Mouse (Mus musculus) forebrain, embryonic 16.5 days (tissue): ENCODE results near the gene Celf5. TPM values are rescaled to one million over a fixed set of nuclear protein-coding genes. Genes with fewer than 3 reads are reported as not detected.

Experiments used
- ATAC-seq: fragments of 200-750 bp; cut with Nextera tagmentation; 2 replicates; pipeline ENCODE4 v1.8.0; 2017; ENCODE audit warnings: mild to moderate bottlenecking, moderate library complexity
- H3K27ac ChIP-seq: fragments of 300-500 bp; sonication (generic); 2 replicates; pipeline ENCODE4 v1.5.1; 2014; ENCODE audit warnings: low read length, control low read depth
- H3K27me3 ChIP-seq: fragments of 300-500 bp; sonication (generic); replicated peaks from 2 replicates; pipeline ENCODE4 v1.6.1; 2014; ENCODE audit warnings: low read length; ENCODE audit not compliant: control insufficient read depth, insufficient read depth
- H3K36me3 ChIP-seq: fragments of 300-500 bp; sonication (generic); 2 replicates; pipeline ENCODE4 v1.6.1; 2014; ENCODE audit not compliant: control insufficient read depth, insufficient read depth
- H3K4me1 ChIP-seq: fragments of 300-500 bp; sonication (generic); replicated peaks from 2 replicates; pipeline ENCODE4 v1.6.1; 2014; ENCODE audit warnings: low read length; ENCODE audit not compliant: control insufficient read depth, insufficient read depth
- H3K4me2 ChIP-seq: fragments of 300-500 bp; sonication (generic); 2 replicates; pipeline ENCODE4 v1.6.1; 2014; ENCODE audit warnings: mild to moderate bottlenecking, low read length, control low read depth
- H3K4me3 ChIP-seq: fragments of 300-500 bp; sonication (generic); replicated peaks from 2 replicates; pipeline ENCODE4 v1.5.1; 2014; ENCODE audit warnings: mild to moderate bottlenecking, low read length, control low read depth
- H3K9ac ChIP-seq: fragments of 300-500 bp; sonication (generic); replicated peaks from 2 replicates; pipeline ENCODE4 v1.6.1; 2014; ENCODE audit warnings: low read depth, low read length, control low read depth
- H3K9me3 ChIP-seq: fragments of 300-500 bp; sonication (generic); 2 replicates; pipeline ENCODE4 v1.6.1; 2016; ENCODE audit warnings: low read length; ENCODE audit not compliant: control insufficient read depth
- WGBS: fragments of 180-500 bp; shearing (Covaris S2); extraction: QIAGEN DNeasy Blood & Tissue Kit; methylation state at CpG from one replicate; pipeline ENCODE4 v1.1.7; 2014; 5-methylcytosine and 5-hydroxymethylcytosine counted together
- polyA plus RNA-seq: library from polyadenylated mRNA; unstranded; fragments of >200 nt; fragmentation: Nextera tagmentation; extraction: Ambion mirVana; gene quantifications from 2 replicates; pipeline ENCODE4 v1.2.1, GENCODE M21; 2015

Gene Celf5
- polyA plus RNA-seq, result 75.3 and 93.0 TPM in 2 replicates

DNA sequence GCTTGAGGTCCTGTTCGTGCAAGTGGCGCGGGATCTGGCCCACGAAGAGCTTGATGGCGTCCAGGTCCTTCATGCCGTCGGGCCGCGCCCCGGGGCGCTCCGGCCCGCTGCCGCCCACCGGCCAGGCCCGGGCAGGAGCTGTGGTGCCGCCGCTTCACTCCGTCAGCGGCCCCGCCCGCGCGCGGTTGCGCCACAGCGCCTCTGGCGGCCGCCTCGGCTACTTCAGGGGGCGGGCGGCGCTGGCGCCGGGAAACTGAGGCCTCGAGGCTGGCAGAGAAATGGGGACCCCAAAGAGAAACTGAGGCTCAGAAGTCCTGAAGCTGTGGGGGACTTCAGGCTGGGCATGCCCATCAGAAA, at the start of gene Celf5:
TSS of gene Celf5 (minus strand) at position 177 of the 357 bp plus-strand sequence.
- WGBS, result under 1% methylated on average over 36 of the region's 36 CpGs
- peak; percentile 70 for ATAC-seq
- H3K27ac ChIP-seq, result peak within 1 kb of the TSS; percentile 65
- no peaks in the 10 kb centered on the region for H3K27me3 ChIP-seq
- H3K4me1 ChIP-seq, result peaks cover 37% of the 10 kb centered on the region
- H3K36me3 ChIP-seq, result peaks cover 11% of the 10 kb centered on the region
- peak within 1 kb of the TSS; percentile 76 for H3K9ac ChIP-seq
- peak within 1 kb of the TSS; percentile 60 for H3K4me3 ChIP-seq
- peak within 1 kb of the TSS; percentile 55 for H3K4me2 ChIP-seq
- H3K9me3 ChIP-seq, result no peaks in the 10 kb centered on the region

DNA sequence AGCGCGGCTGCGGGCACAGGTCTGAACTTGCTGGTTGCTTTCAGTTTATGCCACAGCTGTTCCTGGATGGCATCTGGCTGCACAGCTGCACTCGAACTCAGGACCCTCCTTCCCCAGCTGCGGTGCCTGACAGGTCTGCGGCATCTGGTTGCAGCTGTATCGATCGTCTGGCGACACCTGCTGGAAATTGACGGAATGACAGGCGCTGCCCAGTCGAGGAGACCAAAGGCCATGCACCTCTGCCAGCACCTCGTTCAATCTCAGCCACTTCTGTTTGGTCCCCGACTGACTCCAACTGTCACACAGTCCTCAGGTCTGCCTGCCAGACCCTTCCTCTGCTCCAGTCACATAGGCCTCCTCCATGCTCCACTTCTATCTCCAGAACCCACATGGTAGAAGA, 44.3 kb upstream of the Celf5 start:
- peaks cover 3% of the 10 kb centered on the region; the same call in 1 of the 2 replicates for H3K27me3 ChIP-seq
- ATAC-seq, result no peak
- no peak overlapping the region for H3K9ac ChIP-seq
- no peak overlapping the region for H3K27ac ChIP-seq
- no peaks in the 10 kb centered on the region for H3K4me1 ChIP-seq
- H3K4me2 ChIP-seq, result no peak overlapping the region
- H3K36me3 ChIP-seq, result peaks cover 13% of the 10 kb centered on the region
- H3K9me3 ChIP-seq, result no peaks in the 10 kb centered on the region
- no peak overlapping the region for H3K4me3 ChIP-seq
- 18% methylated on average over 14 of the region's 14 CpGs for WGBS

GRCm38 (mm10) chr10:81525017-81525694, 42.6 kb upstream of the Celf5 start:
- H3K4me1 ChIP-seq, result no peaks in the 10 kb centered on the region
- H3K4me3 ChIP-seq, result no peak overlapping the region
- no peak overlapping the region for H3K4me2 ChIP-seq
- H3K9ac ChIP-seq, result no peak overlapping the region
- no peak for ATAC-seq
- peaks cover 7% of the 10 kb centered on the region for H3K36me3 ChIP-seq
- WGBS, result 71% methylated on average over 12 of the region's 13 CpGs
- peaks cover 3% of the 10 kb centered on the region; the same call in 1 of the 2 replicates for H3K27me3 ChIP-seq
- H3K27ac ChIP-seq, result no peak overlapping the region
- no peaks in the 10 kb centered on the region for H3K9me3 ChIP-seq

GRCm38 (mm10) chr10:81524051-81524605, 41.6 kb upstream of the Celf5 start, which contains the start of gene Gna15:
Gna15 (minus strand) TSS chr10:81524225.
- Histone ChIP-seq H3K4me3 (no peak within 1 kb of the TSS), H3K9me3 (no peaks in the 10 kb centered on the region), H3K36me3 (no peaks in the 10 kb centered on the region), H3K4me2 (no peak within 1 kb of the TSS), H3K27me3 (peaks cover 3% of the 10 kb centered on the region; the same call in 1 of the 2 replicates), H3K27ac (no peak within 1 kb of the TSS), H3K4me1 (no peaks in the 10 kb centered on the region), H3K9ac (no peak within 1 kb of the TSS)
- 24% methylated on average over 9 of the region's 9 CpGs for WGBS
- no peak for ATAC-seq

DNA sequence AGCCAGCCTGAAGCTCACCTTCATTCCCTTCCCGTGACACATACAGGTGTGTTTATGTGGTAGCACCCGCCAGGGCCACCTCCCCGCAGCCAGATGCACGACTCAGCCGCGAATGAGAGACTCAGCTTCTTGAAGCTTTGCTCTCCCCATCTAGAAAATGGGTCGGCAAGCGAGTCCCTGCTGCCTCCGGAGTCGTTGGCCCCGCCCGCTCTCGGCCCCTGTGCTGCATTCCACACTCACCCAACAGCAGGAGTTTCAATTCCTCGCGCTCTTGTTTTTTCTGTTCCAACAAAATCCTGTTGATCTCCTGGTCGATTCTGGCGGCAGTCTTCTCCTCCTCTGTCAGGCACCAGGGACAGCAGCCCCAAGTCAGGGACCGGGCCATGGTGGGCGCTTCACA, 41.1 kb upstream of the Celf5 start:
- no peaks in the 10 kb centered on the region for H3K9me3 ChIP-seq
- ATAC-seq, result no peak
- no peak overlapping the region for H3K4me2 ChIP-seq
- 25% methylated on average over 19 of the region's 19 CpGs for WGBS
- peaks cover 3% of the 10 kb centered on the region; the same call in 1 of the 2 replicates for H3K27me3 ChIP-seq
- H3K4me1 ChIP-seq, result no peaks in the 10 kb centered on the region
- no peak overlapping the region for H3K4me3 ChIP-seq
- no peaks in the 10 kb centered on the region for H3K36me3 ChIP-seq
- H3K9ac ChIP-seq, result no peak overlapping the region
- H3K27ac ChIP-seq, result no peak overlapping the region

DNA sequence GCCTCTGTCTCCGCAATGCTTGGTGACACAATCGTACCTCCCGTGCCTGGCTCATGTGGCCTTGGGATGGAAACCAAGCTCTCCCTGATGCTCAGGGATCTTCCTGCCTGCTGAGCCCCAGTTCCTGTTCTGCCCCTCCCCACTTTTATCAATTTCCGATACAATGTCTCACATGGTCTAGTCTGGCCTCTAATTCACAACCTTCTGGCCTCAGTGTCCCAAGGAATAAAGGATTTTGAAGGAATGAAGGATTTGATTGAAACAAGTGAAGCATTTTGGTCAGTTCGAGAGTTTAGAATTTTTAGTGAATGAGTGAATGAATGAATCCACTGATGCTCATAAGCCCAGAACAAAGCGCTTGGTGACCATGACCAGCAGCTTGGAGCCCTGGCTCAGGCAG, 40.6 kb upstream of the Celf5 start:
- H3K27me3 ChIP-seq, result peaks cover 3% of the 10 kb centered on the region; the same call in 1 of the 2 replicates
- 75% methylated on average over 6 of the region's 6 CpGs for WGBS
- no peak overlapping the region for H3K9ac ChIP-seq
- no peak overlapping the region for H3K27ac ChIP-seq
- H3K9me3 ChIP-seq, result no peaks in the 10 kb centered on the region
- no peak overlapping the region for H3K4me2 ChIP-seq
- no peak overlapping the region for H3K4me3 ChIP-seq
- H3K4me1 ChIP-seq, result no peaks in the 10 kb centered on the region
- H3K36me3 ChIP-seq, result no peaks in the 10 kb centered on the region
- ATAC-seq, result no peak

GRCm38 (mm10) chr10:81519978-81520365, 37.5 kb upstream of the Celf5 start:
- no peak overlapping the region for H3K4me3 ChIP-seq
- peaks cover 3% of the 10 kb centered on the region; the same call in 1 of the 2 replicates for H3K27me3 ChIP-seq
- no peaks in the 10 kb centered on the region for H3K36me3 ChIP-seq
- no peaks in the 10 kb centered on the region for H3K9me3 ChIP-seq
- ATAC-seq, result no peak
- no peak overlapping the region for H3K4me2 ChIP-seq
- no peak overlapping the region for H3K9ac ChIP-seq
- H3K27ac ChIP-seq, result no peak overlapping the region
- no peaks in the 10 kb centered on the region for H3K4me1 ChIP-seq
- 77% methylated on average over 3 of the region's 3 CpGs for WGBS

DNA sequence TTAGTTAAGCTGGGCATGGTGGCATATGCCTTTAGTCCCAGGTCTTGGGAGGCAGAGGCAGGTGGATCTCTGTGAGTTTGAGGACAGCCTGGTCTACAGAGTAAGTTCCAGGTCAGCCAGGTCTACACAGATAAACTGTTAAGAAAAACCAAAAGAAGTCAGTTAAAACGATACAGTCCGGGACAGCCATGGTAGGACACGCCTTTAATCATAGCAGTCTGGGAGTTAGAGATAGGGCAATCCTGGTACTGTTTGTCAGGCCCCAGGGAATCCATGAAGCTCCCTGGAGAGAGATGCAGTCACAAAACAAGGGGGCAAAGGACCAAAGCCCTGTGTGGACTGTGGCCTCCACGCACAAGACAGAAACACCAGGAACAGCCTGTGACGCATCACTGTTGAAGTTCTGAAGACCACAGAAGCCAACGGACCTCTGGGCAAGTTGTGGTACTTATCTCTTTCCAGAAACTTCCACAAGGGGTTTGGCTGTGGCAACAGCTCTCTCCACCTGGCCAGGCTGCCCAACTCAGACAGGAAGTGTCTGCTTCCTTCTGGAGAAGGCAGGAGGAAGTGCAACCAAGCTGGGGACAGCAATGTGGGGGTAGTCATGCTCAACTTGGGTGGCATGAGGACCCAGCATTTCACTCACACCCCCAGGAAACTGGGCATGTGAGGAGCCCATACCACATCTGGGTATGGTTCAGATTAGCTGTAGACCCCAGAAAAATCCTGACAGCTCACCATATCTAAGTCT, 36.9 kb upstream of the Celf5 start:
- WGBS, result 91% methylated on average over 6 of the region's 6 CpGs
- no peaks in the 10 kb centered on the region for H3K4me1 ChIP-seq

DNA sequence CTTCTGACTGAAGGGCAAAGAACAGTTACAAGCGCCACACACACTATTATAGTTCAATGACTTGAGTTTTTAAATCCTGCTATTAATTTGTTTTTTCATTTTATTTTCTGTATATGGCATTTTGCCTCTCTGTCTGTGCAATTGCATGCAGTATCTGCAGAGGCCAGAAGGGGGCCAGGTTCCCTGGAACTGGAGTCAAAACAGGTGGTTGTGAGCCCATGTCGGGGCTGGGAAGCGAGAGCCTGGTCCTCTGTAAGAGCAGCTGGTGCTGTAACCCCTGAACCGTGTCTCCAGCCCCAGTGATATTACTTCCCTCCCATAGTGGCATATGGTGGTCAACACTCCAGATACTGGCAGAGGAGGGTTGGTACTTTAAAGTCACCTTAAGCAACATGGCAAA, 36.0 kb upstream of the Celf5 start:
- H3K4me3 ChIP-seq, result no peak overlapping the region
- H3K9ac ChIP-seq, result no peak overlapping the region
- H3K9me3 ChIP-seq, result no peaks in the 10 kb centered on the region
- no peak for ATAC-seq
- H3K27ac ChIP-seq, result no peak overlapping the region
- H3K27me3 ChIP-seq, result no peaks in the 10 kb centered on the region
- no peak overlapping the region for H3K4me2 ChIP-seq
- no peaks in the 10 kb centered on the region for H3K36me3 ChIP-seq
- 15% methylated on average over 4 of the region's 4 CpGs for WGBS
- no peaks in the 10 kb centered on the region for H3K4me1 ChIP-seq

More for the DNA sequence above, 36.9 kb upstream of the Celf5 start:
- no peak for ATAC-seq
- no peaks in the 10 kb centered on the region for H3K9me3 ChIP-seq
- no peak overlapping the region for H3K4me2 ChIP-seq
- H3K4me3 ChIP-seq, result no peak overlapping the region
- peaks cover 3% of the 10 kb centered on the region; the same call in 1 of the 2 replicates for H3K27me3 ChIP-seq
- H3K36me3 ChIP-seq, result no peaks in the 10 kb centered on the region
- H3K27ac ChIP-seq, result no peak overlapping the region
- H3K9ac ChIP-seq, result no peak overlapping the region
